Mouse (Mus musculus) yolk sac, embryonic 10.5 days (tissue): Measurements from ENCODE around the gene Rbms2.
A peak's percentile ranks its signal among the peaks of the same experiment; 100 is the strongest.
"Not testable (repeated sequence)": the region's sequence is repeated elsewhere in the genome, so short reads cannot be mapped to it uniquely, and the experiment has no call there.

Experiments
- DNase-seq: peaks from one replicate; pipeline ENCODE4 v3.0.0-alpha.2; 2017; ENCODE audit warnings: low spot score

The Rbms2 gene

GRCm38 (mm10) chr10:128090651-128091563, 89.2 kb downstream of the Rbms2 start:
- DNase-seq: peak; percentile 91

GRCm38 (mm10) chr10:128089842-128090241, 90.3 kb downstream of the Rbms2 start:
- no peak for DNase-seq

- no peak for DNase-seq
Measured at GRCm38 (mm10) chr10:128088181-128088580, 91.9 kb downstream of the Rbms2 start.

- DNase-seq: not testable (repeated sequence)
Measured at GRCm38 (mm10) chr10:128087216-128087615, 92.9 kb downstream of the Rbms2 start.

- no peak for DNase-seq
Measured at GRCm38 (mm10) chr10:128086391-128086790, 93.7 kb downstream of the Rbms2 start.

GRCm38 (mm10) chr10:128084160-128084559, 95.9 kb downstream of the Rbms2 start:
- DNase-seq: no peak

GRCm38 (mm10) chr10:128083688-128084087, 96.4 kb downstream of the Rbms2 start:
- no peak for DNase-seq

- DNase-seq: peak; percentile 98
Measured at GRCm38 (mm10) chr10:128082880-128083421, 97.1 kb downstream of the Rbms2 start, which contains the start of gene Atp5b. Gene Atp5b, plus strand, starts transcription at chr10:128083273.

- no peak for DNase-seq
Measured at GRCm38 (mm10) chr10:128082477-128082808, 97.7 kb downstream of the Rbms2 start.

- DNase-seq: no peak
Measured at GRCm38 (mm10) chr10:128081807-128082476, 98.2 kb downstream of the Rbms2 start.
